Mouse (Mus musculus) myocyte (in vitro differentiated cells): ENCODE data around the gene Rhoh. TPM values are rescaled to one million over a fixed set of nuclear protein-coding genes. Genes with fewer than 3 reads are reported as not detected.

ENCODE experiments used
- H3K27me3 ChIP-seq: one replicate; pipeline ENCODE4 v1.6.1; 2011; ENCODE audit not compliant: control insufficient read depth, insufficient read depth, insufficient read length
- H3K36me3 ChIP-seq: one replicate; pipeline ENCODE4 v1.6.1; 2011; ENCODE audit not compliant: control insufficient read depth, insufficient read depth
- H3K4me2 ChIP-seq: one replicate; pipeline ENCODE4 v1.6.1; 2011; ENCODE audit warnings: low read depth, control low read depth
- H3K4me3 ChIP-seq: one replicate; pipeline ENCODE4 v1.5.1; 2011; ENCODE audit warnings: mild to moderate bottlenecking, control low read depth, moderate library complexity
- H3K79me2 ChIP-seq: one replicate; pipeline ENCODE4 v1.6.1; 2011; ENCODE audit not compliant: control insufficient read depth, insufficient read depth
- H3ac ChIP-seq: one replicate; pipeline ENCODE4 v1.6.1; 2011; ENCODE audit not compliant: control insufficient read depth, insufficient read length
- CEBPB ChIP-seq: IDR thresholded peaks from 2 replicates; pipeline ENCODE4 v1.6.1; 2011; ENCODE audit warnings: mild to moderate bottlenecking, moderate library complexity; ENCODE audit not compliant: poor library complexity, insufficient read depth, severe bottlenecking
- E2F4 ChIP-seq: IDR thresholded peaks from one replicate; pipeline ENCODE4 v1.6.1; 2011; ENCODE audit warnings: mild to moderate bottlenecking, control low read depth, moderate library complexity; ENCODE audit not compliant: insufficient read depth
- MAX ChIP-seq: IDR thresholded peaks from one replicate; pipeline ENCODE4 v1.6.1; 2011; ENCODE audit warnings: low read depth, mild to moderate bottlenecking, control low read depth
- MYOD1 ChIP-seq, 3 experiments: IDR thresholded peaks; one replicate each; pipeline ENCODE4 v1.6.1; 2011; ENCODE audit warnings: control low read depth in 2 of 3, low read depth in 2 of 3, mild to moderate bottlenecking in 2 of 3, moderate library complexity in 1 of 3; ENCODE audit not compliant: insufficient read length in 2 of 3, control insufficient read depth in 1 of 3
- MYOG ChIP-seq, 3 experiments: IDR thresholded peaks; one replicate each; pipeline ENCODE4 v1.6.1; 2011; ENCODE audit warnings: control low read depth in 2 of 3, low read depth in 2 of 3, mild to moderate bottlenecking in 2 of 3; ENCODE audit not compliant: insufficient read length in 2 of 3, control insufficient read depth in 1 of 3, insufficient read depth in 1 of 3
- POLR2A ChIP-seq: IDR thresholded peaks from one replicate; pipeline ENCODE4 v1.6.1; 2011; ENCODE audit warnings: low read depth, mild to moderate bottlenecking, control low read depth, moderate library complexity; ENCODE audit not compliant: insufficient read length
- POLR2AphosphoS2 ChIP-seq: IDR thresholded peaks from one replicate; pipeline ENCODE4 v1.6.1; 2011; ENCODE audit warnings: low read depth, control low read depth; ENCODE audit not compliant: insufficient read length
- REST ChIP-seq: IDR thresholded peaks from one replicate; pipeline ENCODE4 v1.6.1; 2011; ENCODE audit warnings: mild to moderate bottlenecking, control low read depth, moderate library complexity; ENCODE audit not compliant: insufficient read depth, insufficient read length
- SRF ChIP-seq: IDR thresholded peaks from one replicate; pipeline ENCODE4 v1.6.1; 2011; ENCODE audit warnings: low read depth; ENCODE audit not compliant: control insufficient read depth, insufficient read length
- TCF12 ChIP-seq: IDR thresholded peaks from one replicate; pipeline ENCODE4 v1.6.1; 2011; ENCODE audit warnings: mild to moderate bottlenecking, control low read depth; ENCODE audit not compliant: poor library complexity, insufficient read depth, severe bottlenecking
- TCF3 ChIP-seq: IDR thresholded peaks from one replicate; pipeline ENCODE4 v1.6.1; 2011; ENCODE audit warnings: low read depth, control low read depth; ENCODE audit not compliant: insufficient read length
- USF1 ChIP-seq: IDR thresholded peaks from one replicate; pipeline ENCODE4 v1.6.1; 2011; ENCODE audit warnings: low read depth, mild to moderate bottlenecking, control low read depth, moderate library complexity
- polyA plus RNA-seq: library from polyadenylated mRNA; unstranded; fragments of >200 nt; fragmentation: generic; extraction: Trizol; gene quantifications from one replicate; pipeline ENCODE4 v1.2.1, GENCODE M21; 2012; ENCODE audit warnings: missing spikeins

Rhoh gene
- polyA plus RNA-seq, 1 experiment: 0.28 TPM

DNA sequence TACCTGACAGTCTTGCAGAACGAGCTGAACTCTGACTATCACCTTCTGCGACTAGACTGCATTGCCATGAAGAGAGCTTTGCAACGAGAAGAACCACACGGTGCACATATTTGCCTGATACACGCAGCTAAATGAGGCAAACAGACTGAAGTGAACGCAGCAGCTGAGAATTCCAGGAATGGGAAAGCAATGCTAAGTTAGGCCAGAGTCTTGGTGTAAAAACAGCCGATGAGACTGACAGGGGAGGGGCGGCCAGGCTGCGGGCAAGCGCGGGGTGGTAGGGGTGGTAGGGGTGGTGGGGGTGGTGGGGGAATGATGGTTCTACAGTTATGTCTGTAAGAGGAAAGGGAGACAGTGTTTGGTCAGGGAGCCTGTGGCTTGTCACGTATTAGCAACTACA, 2.1 kb upstream of the Rhoh start:
- peak overlapping the region; percentile 56 for H3K4me2 ChIP-seq

GRCm38 (mm10) chr5:65859396-65859795, 1.6 kb upstream of the Rhoh start:
- H3K4me2 ChIP-seq: peak overlapping the region; percentile 56
- no peaks in the 10 kb centered on the region for H3K79me2 ChIP-seq
- no peaks in the 10 kb centered on the region for H3K27me3 ChIP-seq
- no peak overlapping the region for H3ac ChIP-seq
- H3K4me3 ChIP-seq: no peak overlapping the region
- no peak for TF ChIP-seq E2F4
- TF ChIP-seq POLR2AphosphoS2: no peak
- no peak for TF ChIP-seq USF1
- TF ChIP-seq MAX: no peak
- TF ChIP-seq CEBPB: no peak
- no peak for TF ChIP-seq REST
- no peak for TF ChIP-seq TCF12
- TF ChIP-seq POLR2A: no peak
- TF ChIP-seq MYOG (IDR thresholded peaks at IDR 0.05; ENCODE audit: control insufficient read depth in 1 of 3, insufficient read depth in 1 of 3, insufficient read length in 2 of 3, low read depth in 2 of 3): no peak
- TF ChIP-seq TCF3: no peak
- TF ChIP-seq SRF: no peak
- no peak for TF ChIP-seq MYOD1 (IDR thresholded peaks at IDR 0.05; ENCODE audit: control insufficient read depth in 1 of 3, insufficient read length in 2 of 3, low read depth in 2 of 3)
- H3K36me3 ChIP-seq: no peaks in the 10 kb centered on the region

More for the DNA sequence above, 2.1 kb upstream of the Rhoh start:
- no peaks in the 10 kb centered on the region for H3K27me3 ChIP-seq
- no peak overlapping the region for H3K4me3 ChIP-seq
- no peaks in the 10 kb centered on the region for H3K36me3 ChIP-seq
- TF ChIP-seq TCF3 (peak; percentile 44), MYOD1 (IDR thresholded peaks at IDR 0.05; ENCODE audit: control insufficient read depth in 1 of 3, insufficient read length in 2 of 3, low read depth in 2 of 3) (peak; percentile 92 to 98 (median 97)), TCF12 (peak; percentile 86), E2F4 (no peak), MYOG (IDR thresholded peaks at IDR 0.05; ENCODE audit: control insufficient read depth in 1 of 3, insufficient read depth in 1 of 3, insufficient read length in 2 of 3, low read depth in 2 of 3) (peak; percentile 27 to 93 (median 90)), SRF (peak; percentile 29), POLR2A (no peak)
- no peak overlapping the region for H3ac ChIP-seq
- no peaks in the 10 kb centered on the region for H3K79me2 ChIP-seq

DNA sequence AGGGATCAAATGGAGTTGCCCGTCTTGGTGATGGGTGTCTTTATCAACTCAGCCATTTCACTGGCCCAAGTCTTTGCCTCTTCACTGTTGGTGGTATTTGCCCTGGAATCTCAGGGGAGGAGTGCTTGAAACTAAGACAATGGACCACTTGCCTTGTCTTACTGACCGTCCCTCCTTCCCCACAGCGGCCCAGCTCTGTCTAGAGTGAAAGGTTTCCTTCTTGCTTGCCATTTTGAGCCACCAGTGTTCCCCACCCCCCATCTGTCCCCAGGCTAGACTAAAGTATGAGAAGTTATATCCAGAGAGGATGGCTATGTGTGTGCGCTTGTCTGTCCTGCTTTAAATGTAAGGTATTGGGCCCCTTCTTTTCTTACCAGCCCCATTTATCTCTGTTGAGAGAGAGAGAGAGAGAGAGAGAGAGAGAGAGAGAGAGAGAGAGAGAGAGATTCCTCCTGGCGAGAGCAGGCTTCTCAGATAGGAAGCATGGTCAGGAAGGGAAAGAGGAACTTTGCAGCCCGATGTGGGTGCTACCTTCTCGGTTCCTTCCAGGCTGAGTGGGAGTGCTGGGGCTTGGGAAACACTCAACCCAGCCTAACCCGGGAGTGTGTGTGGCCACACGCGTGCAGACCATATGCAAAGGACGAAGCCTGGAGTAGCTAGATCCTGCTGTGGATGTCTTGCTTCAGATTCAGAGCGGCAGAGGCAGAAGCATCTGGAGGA, 572 bp upstream of the Rhoh start:
- TF ChIP-seq TCF3: no peak
- no peak for TF ChIP-seq MYOD1 (IDR thresholded peaks at IDR 0.05; ENCODE audit: control insufficient read depth in 1 of 3, insufficient read length in 2 of 3, low read depth in 2 of 3)
- no peak for TF ChIP-seq TCF12
- H3ac ChIP-seq: no peak overlapping the region
- H3K36me3 ChIP-seq: no peaks in the 10 kb centered on the region
- H3K27me3 ChIP-seq: no peaks in the 10 kb centered on the region
- no peak overlapping the region for H3K4me3 ChIP-seq
- no peaks in the 10 kb centered on the region for H3K79me2 ChIP-seq
- no peak overlapping the region for H3K4me2 ChIP-seq

GRCm38 (mm10) chr5:65862217-65862927, 1.4 kb downstream of the Rhoh start:
- H3K4me3 ChIP-seq: no peak overlapping the region
- no peak overlapping the region for H3K4me2 ChIP-seq
- TF ChIP-seq MAX (no peak), CEBPB (no peak), TCF3 (no peak), MYOG (IDR thresholded peaks at IDR 0.05; ENCODE audit: control insufficient read depth in 1 of 3, insufficient read depth in 1 of 3, insufficient read length in 2 of 3, low read depth in 2 of 3) (no peak), MYOD1 (IDR thresholded peaks at IDR 0.05; ENCODE audit: control insufficient read depth in 1 of 3, insufficient read length in 2 of 3, low read depth in 2 of 3) (no peak), SRF (no peak), E2F4 (no peak), REST (no peak), POLR2A (no peak), TCF12 (no peak), USF1 (no peak), POLR2AphosphoS2 (no peak)

More at GRCm38 (mm10) chr5:65862217-65862927, 1.4 kb downstream of the Rhoh start:
- H3ac ChIP-seq: no peak overlapping the region
- H3K79me2 ChIP-seq: no peaks in the 10 kb centered on the region
- no peaks in the 10 kb centered on the region for H3K27me3 ChIP-seq
- no peaks in the 10 kb centered on the region for H3K36me3 ChIP-seq
